Mouse (Mus musculus) kidney, adult 2 months (tissue): ENCODE results near the gene Colec11.

Source experiments
- CTCF ChIP-seq: fragments of 200-500 bp; conservative IDR thresholded peaks from 2 replicates; pipeline ENCODE4 v1.5.1; 2011; ENCODE audit warnings: low read depth, mild to moderate bottlenecking, control low read depth, low read length, moderate library complexity, mixed read lengths; ENCODE audit not compliant: insufficient read depth, insufficient read length
- POLR2A ChIP-seq: fragments of 200-500 bp; IDR thresholded peaks from one replicate; pipeline ENCODE4 v1.6.1; 2011; ENCODE audit warnings: low read depth, low read length, control low read depth

DNA sequence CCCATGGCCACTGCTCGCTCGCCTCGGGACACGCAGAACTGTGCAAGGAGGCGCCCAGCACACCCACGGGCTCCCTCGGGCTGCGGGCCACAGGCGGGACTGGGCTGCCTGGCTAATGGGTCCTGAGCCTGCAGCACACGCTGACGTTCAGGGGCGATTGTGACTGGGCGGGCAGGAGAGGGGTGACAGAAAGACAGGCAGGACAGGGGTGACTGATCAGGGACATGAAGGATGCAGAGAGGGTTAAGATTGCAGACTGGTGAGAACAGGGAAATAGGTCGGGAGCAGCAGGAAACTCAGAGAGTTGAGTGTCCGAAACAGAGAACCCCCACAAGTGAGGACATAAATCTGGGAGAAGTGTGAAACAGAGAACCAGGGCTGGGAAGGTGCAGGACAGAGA lies 70.9 kb downstream of the Colec11 start, which contains the start of gene Dcdc2c:
- TF ChIP-seq CTCF: no peak
- TF ChIP-seq POLR2A: no peak
